13 mouse cellular contexts compared by ENCODE assay signal in the genomic region with DNA sequence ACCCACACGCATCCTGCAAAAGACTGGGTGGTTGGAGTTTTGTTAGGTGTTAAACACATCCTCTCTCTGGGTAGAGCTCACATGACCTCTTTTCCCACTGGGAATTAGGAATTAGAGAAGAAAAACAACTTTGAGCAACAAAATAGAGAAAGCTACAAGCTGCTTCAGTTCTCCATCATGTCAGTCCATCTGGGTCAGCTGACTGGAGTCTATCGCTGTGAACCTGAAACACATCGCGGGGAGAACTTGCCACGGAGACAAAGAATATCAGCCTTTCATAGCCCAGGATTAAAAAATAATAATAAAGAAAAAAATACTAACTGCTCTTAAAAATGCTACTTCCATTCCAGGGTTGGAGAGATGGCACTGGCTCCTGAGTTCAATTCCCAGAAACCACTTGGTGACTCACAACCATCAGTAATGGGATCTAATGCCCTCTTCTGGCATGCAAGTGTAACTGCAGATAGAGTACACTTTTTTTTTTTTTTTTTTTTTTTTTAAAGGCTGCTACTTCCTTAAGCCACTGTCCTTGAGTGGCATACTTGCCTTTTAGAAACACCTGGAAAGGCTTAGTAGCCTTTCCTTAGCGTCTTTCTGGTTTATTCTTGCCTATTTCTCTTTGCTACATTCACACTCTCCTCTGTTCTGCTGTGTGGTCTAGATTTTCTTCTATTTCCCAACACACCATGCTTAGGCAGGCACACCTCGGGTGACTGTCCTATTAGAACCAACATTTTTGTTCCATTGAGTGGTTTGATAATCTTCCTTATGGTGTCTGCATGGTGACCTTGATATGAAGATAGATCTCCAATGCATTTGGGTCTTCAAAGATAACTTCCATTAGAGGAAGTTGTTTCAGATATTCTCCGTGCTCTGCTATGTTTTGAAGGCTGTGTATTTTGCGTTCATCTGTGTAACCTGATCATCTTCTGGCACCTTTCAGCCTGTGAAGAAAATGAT. TPM values are rescaled to one million over a fixed set of nuclear protein-coding genes. Genes with fewer than 3 reads are reported as not detected.
A peak's percentile ranks its signal among the peaks of the same experiment; 100 is the strongest.
DNase-seq lines count a peak whose midpoint lies in the region; ATAC-seq and TF ChIP-seq lines count a peak whose summit lies in the region.
"Had no signal": no experiment of that assay in that cellular context is flagged by ENCODE, and none has a peak within 500 bp of the region (broad histone marks: within the 10 kb centered on the region; RNA-seq: fewer than 3 reads in every experiment).

No protein-coding gene starts in this region.

- H3K4me2 ChIP-seq in kidney, postnatal 0 days (ENCODE audit: low read length): no peak overlapping the region
- H3K4me2 ChIP-seq in kidney, embryonic 14.5 days (replicated peaks; ENCODE audit: low read depth, low read length): no peak overlapping the region

- no peak for ATAC-seq in kidney, postnatal 0 days (replicated peaks; ENCODE audit: low FRiP score, low read depth)
- ATAC-seq in kidney, embryonic 14.5 days (ENCODE audit: low FRiP score, low TSS enrichment): no peak
- 0 out of 2 replicates have a peak, but pooled peaks have one; percentile 22 for ATAC-seq in erythroid progenitor cell, adult 5-6 weeks (replicated peaks; ENCODE audit: low FRiP score, poor library complexity, severe bottlenecking)

- TF ChIP-seq CTCF in kidney, postnatal 0 days (IDR thresholded peaks at IDR 0.05; ENCODE audit: low read depth): peak; percentile 62

- no peaks in the 10 kb centered on the region for H3K27me3 ChIP-seq in kidney, postnatal 0 days (ENCODE audit: insufficient read depth, low read length)
- H3K27me3 ChIP-seq in kidney, embryonic 14.5 days (ENCODE audit: control insufficient read depth, insufficient read depth, low read length): no peaks in the 10 kb centered on the region

- no peaks in the 10 kb centered on the region for H3K9me3 ChIP-seq in kidney, postnatal 0 days (replicated peaks; ENCODE audit: low read length)
- H3K9me3 ChIP-seq in kidney, embryonic 14.5 days (ENCODE audit: control insufficient read depth, low read length): no peaks in the 10 kb centered on the region
- no peaks in the 10 kb centered on the region for H3K9me3 ChIP-seq in ES-E14 (ENCODE audit: control insufficient read depth, insufficient read depth, low read depth, low read length)
- H3K9me3 ChIP-seq: limb, embryonic 10.5 days had no signal

- no peak overlapping the region for H3K4me3 ChIP-seq in kidney, postnatal 0 days (replicated peaks; ENCODE audit: low read depth, low read length)
- H3K4me3 ChIP-seq in kidney, embryonic 14.5 days (ENCODE audit: low read length): no peak overlapping the region
- H3K4me3 ChIP-seq in ES-E14 (ENCODE audit: insufficient read depth in 1 of 2, low read depth in 1 of 2, low read length in 2 of 2, poor library complexity in 1 of 2, severe bottlenecking in 1 of 2): no peak overlapping the region
- H3K4me3 ChIP-seq: limb, embryonic 10.5 days had no signal

- H3K9ac ChIP-seq in kidney, postnatal 0 days (ENCODE audit: low read depth, low read length): no peak overlapping the region
- no peak overlapping the region for H3K9ac ChIP-seq in kidney, embryonic 14.5 days (ENCODE audit: low read depth, low read length)
- H3K9ac ChIP-seq in ES-E14 (ENCODE audit: insufficient read depth, low read depth, low read length, poor library complexity, severe bottlenecking): no peak overlapping the region

- H3K27ac ChIP-seq in kidney, postnatal 0 days: no peak overlapping the region
- no peak overlapping the region for H3K27ac ChIP-seq in kidney, embryonic 14.5 days (ENCODE audit: low read depth, low read length)
- no peak overlapping the region for H3K27ac ChIP-seq in ES-E14 (ENCODE audit: insufficient read depth, low read depth, low read length, poor library complexity, severe bottlenecking)
- H3K27ac ChIP-seq: limb, embryonic 10.5 days had no signal

- no peak for DNase-seq in kidney, postnatal 0 days (ENCODE audit: low spot score)
- DNase-seq in A20 (ENCODE audit: low read depth, low spot score): peak; percentile 56
- no peak for DNase-seq in ES-E14 (ENCODE audit: low read depth, low spot score)
- DNase-seq in natural killer cell, adult 2 months (ENCODE audit: low spot score in 2 of 2): no peak
- DNase-seq in layer of hippocampus, postnatal 14 days (ENCODE audit: low spot score in 2 of 2): no peak
- DNase-seq in left cerebral cortex, adult 11 months (ENCODE audit: low spot score): no peak
- DNase-seq: cerebellum, postnatal 36 days; kidney, postnatal 4 days; lung, postnatal 14 days; right cerebral cortex, postnatal 25 days had no signal

- 73% methylated on average over 9 of the region's 9 CpGs for WGBS in kidney, postnatal 0 days
- 76% methylated on average over 9 of the region's 9 CpGs for WGBS in kidney, embryonic 14.5 days

- no peaks in the 10 kb centered on the region; the same call in 1 of the 2 replicates for H3K36me3 ChIP-seq in kidney, postnatal 0 days (ENCODE audit: insufficient read depth, low read length)
- H3K36me3 ChIP-seq in kidney, embryonic 14.5 days (ENCODE audit: control insufficient read depth, insufficient read depth, low read length): no peaks in the 10 kb centered on the region
- H3K36me3 ChIP-seq in ES-E14 (ENCODE audit: control insufficient read depth, insufficient read depth, low read length, poor library complexity, severe bottlenecking): no peaks in the 10 kb centered on the region
- H3K36me3 ChIP-seq: limb, embryonic 10.5 days had no signal

- in situ Hi-C loops in ES-E14 (cut with MboI; ENCODE audit: low sequenced_read_pairs in 2 of 2, unreplicated experiment in 2 of 2): no loop called here

- H3K4me1 ChIP-seq in kidney, postnatal 0 days (replicated peaks; ENCODE audit: insufficient read depth, low read length): peaks cover 10% of the 10 kb centered on the region; the same call in 1 of the 2 replicates
- 0 out of 2 replicates have a peak, but pooled peaks cover 8% of the 10 kb centered on the region for H3K4me1 ChIP-seq in kidney, embryonic 14.5 days (ENCODE audit: control insufficient read depth, insufficient read depth, low read length)
- H3K4me1 ChIP-seq in ES-E14 (ENCODE audit: control insufficient read depth in 2 of 2, insufficient read depth in 2 of 2, low read length in 2 of 2, poor library complexity in 1 of 2): peaks cover 0 to 5% of the 10 kb centered on the region in 2 experiments; a peak in 1 of 4 replicates

TF ChIP-seq in ES-E14, 5 proteins besides CTCF, POLR2A, EP300 and RAD21:
- TF ChIP-seq CHD2 (IDR thresholded peaks at IDR 0.05; ENCODE audit: low read depth, low read length) (no peak), HCFC1 (IDR thresholded peaks at IDR 0.05; ENCODE audit: borderline replicate concordance, insufficient read depth, low read length) (no peak), ZC3H11A (IDR thresholded peaks at IDR 0.05; ENCODE audit: borderline replicate concordance, low read depth, low read length) (no peak), ZNF384 (IDR thresholded peaks at IDR 0.05; ENCODE audit: low read depth, low read length) (peak; percentile 100), MAFK (IDR thresholded peaks at IDR 0.05; ENCODE audit: insufficient read depth, low read depth, low read length) (peak; percentile 63; the same call in 1 of the 2 replicates)

RNA-seq across cellular contexts. Expression of gene Bloc1s4, which starts 1.9 kb away (rescaled TPM):
- polyA plus RNA-seq in kidney, postnatal 0 days (2015; fragmentation: Nextera tagmentation; extraction: Ambion mirVana): 31.1 and 33.7 TPM in 2 replicates
- polyA plus RNA-seq in kidney, embryonic 14.5 days (2014; fragmentation: Nextera tagmentation; extraction: Ambion mirVana): 26.1 and 26.7 TPM in 2 replicates
- 18.3 and 19.1 TPM in 2 replicates for total RNA-seq in ES-E14 (2012; rRNA removed)
- total RNA-seq in erythroid progenitor cell, adult 5-6 weeks (2015; ENCODE audit: low replicate concordance): 5.0 and 10.5 TPM in 2 replicates
- 7.9 and 13.1 TPM in 2 replicates for total RNA-seq in erythroid progenitor cell, adult 5-6 weeks (2017; ENCODE audit: low replicate concordance)
- total RNA-seq in layer of hippocampus, postnatal 14 days (2021): 10 to 100 TPM; 19.9 to 21.0 TPM

RNA-seq across cellular contexts. Expression of gene Mrfap1, which starts 46.2 kb away (rescaled TPM):
- polyA plus RNA-seq in kidney, postnatal 0 days (2015; fragmentation: Nextera tagmentation; extraction: Ambion mirVana): 513 and 542 TPM in 2 replicates
- 639 and 714 TPM in 2 replicates for polyA plus RNA-seq in kidney, embryonic 14.5 days (2014; fragmentation: Nextera tagmentation; extraction: Ambion mirVana)
- 147 and 238 TPM in 2 replicates for total RNA-seq in ES-E14 (2012; rRNA removed)
- 94.1 and 105 TPM in 2 replicates for total RNA-seq in erythroid progenitor cell, adult 5-6 weeks (2015; ENCODE audit: low replicate concordance)
- total RNA-seq in erythroid progenitor cell, adult 5-6 weeks (2017; ENCODE audit: low replicate concordance): 94.0 and 125 TPM in 2 replicates
- 100 to 1,000 TPM; 537 to 543 TPM for total RNA-seq in layer of hippocampus, postnatal 14 days (2021)

RNA-seq across cellular contexts. Expression of gene D5Ertd579e, which starts 54.6 kb away (rescaled TPM):
- 19.8 and 19.9 TPM in 2 replicates for polyA plus RNA-seq in kidney, postnatal 0 days (2015; fragmentation: Nextera tagmentation; extraction: Ambion mirVana)
- 17.7 and 30.7 TPM in 2 replicates for polyA plus RNA-seq in kidney, embryonic 14.5 days (2014; fragmentation: Nextera tagmentation; extraction: Ambion mirVana)
- total RNA-seq in ES-E14 (2012; rRNA removed): 19.5 and 21.9 TPM in 2 replicates
- 139 and 143 TPM in 2 replicates for total RNA-seq in erythroid progenitor cell, adult 5-6 weeks (2015; ENCODE audit: low replicate concordance)
- total RNA-seq in erythroid progenitor cell, adult 5-6 weeks (2017; ENCODE audit: low replicate concordance): 235 and 242 TPM in 2 replicates
- total RNA-seq in layer of hippocampus, postnatal 14 days (2021): 100 to 1,000 TPM in 1 of 2 experiments, 10 to 100 TPM in 1; 99.1 to 118 TPM
